Mouse (Mus musculus): ENCODE results near the gene Supt16. TPM values are rescaled to one million over a fixed set of nuclear protein-coding genes. Genes with fewer than 3 reads are reported as not detected.

Supt16 gene
- polyA plus RNA-seq, 2 experiments = 25.2 to 35.6 TPM

DNA sequence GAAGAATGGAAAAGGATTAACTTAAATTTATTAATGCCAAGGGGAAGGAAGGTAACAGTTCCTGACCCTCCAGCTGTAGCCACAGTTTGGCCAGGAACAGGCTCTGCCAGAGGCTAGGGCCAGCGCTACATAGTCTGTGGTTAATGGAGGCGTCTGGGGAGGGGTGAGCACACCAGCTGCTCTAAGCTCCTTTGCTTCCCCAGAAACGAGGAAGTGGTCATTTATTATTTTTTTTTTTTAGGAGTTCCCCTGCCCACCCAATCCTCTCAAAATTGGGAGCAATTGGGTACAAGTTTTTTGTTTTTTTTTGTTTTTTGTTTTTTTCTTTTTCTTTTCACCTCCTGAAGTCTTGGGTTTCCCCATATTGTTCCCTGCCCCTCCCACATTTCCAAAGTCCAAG, 925 bp upstream of the Supt16 start:
- no peaks in the 10 kb centered on the region for H3K27me3 ChIP-seq (ENCODE audit: control insufficient read depth, insufficient read depth, low read length)
- no peak for TF ChIP-seq EP300 (IDR thresholded peaks at IDR 0.05; ENCODE audit: low read depth)
- no peak for TF ChIP-seq CTCF (IDR thresholded peaks at IDR 0.05; ENCODE audit: low read depth)
- WGBS (ENCODE audit: insufficient replicate concordance) = 9% methylated on average over 3 of the region's 3 CpGs
- H3K36me3 ChIP-seq (replicated peaks; ENCODE audit: control insufficient read depth, insufficient read depth, low read depth) = peaks cover 28% of the 10 kb centered on the region
- H3K4me1 ChIP-seq (replicated peaks; ENCODE audit: control insufficient read depth in 2 of 2, insufficient read depth in 2 of 2, low read length in 1 of 2) = peaks cover 26 to 27% of the 10 kb centered on the region in 2 experiments
- peak overlapping the region; percentile 41 to 83; a peak in 3 of 4 replicates for H3K4me3 ChIP-seq (ENCODE audit: insufficient read depth in 1 of 2, low read depth in 2 of 2, low read length in 2 of 2)
- ATAC-seq (ENCODE audit: insufficient read depth) = no peak
- peak overlapping the region; percentile 93 for H3K4me2 ChIP-seq (ENCODE audit: low read depth)
- peak overlapping the region; percentile 86 for H3K27ac ChIP-seq
- no peak for DNase-seq (ENCODE audit: low read depth in 3 of 3, low spot score in 3 of 3)
- H3K9me3 ChIP-seq (ENCODE audit: control insufficient read depth, low read length) = no peaks in the 10 kb centered on the region
- H3K9ac ChIP-seq (replicated peaks) = peak overlapping the region; percentile 98

DNA sequence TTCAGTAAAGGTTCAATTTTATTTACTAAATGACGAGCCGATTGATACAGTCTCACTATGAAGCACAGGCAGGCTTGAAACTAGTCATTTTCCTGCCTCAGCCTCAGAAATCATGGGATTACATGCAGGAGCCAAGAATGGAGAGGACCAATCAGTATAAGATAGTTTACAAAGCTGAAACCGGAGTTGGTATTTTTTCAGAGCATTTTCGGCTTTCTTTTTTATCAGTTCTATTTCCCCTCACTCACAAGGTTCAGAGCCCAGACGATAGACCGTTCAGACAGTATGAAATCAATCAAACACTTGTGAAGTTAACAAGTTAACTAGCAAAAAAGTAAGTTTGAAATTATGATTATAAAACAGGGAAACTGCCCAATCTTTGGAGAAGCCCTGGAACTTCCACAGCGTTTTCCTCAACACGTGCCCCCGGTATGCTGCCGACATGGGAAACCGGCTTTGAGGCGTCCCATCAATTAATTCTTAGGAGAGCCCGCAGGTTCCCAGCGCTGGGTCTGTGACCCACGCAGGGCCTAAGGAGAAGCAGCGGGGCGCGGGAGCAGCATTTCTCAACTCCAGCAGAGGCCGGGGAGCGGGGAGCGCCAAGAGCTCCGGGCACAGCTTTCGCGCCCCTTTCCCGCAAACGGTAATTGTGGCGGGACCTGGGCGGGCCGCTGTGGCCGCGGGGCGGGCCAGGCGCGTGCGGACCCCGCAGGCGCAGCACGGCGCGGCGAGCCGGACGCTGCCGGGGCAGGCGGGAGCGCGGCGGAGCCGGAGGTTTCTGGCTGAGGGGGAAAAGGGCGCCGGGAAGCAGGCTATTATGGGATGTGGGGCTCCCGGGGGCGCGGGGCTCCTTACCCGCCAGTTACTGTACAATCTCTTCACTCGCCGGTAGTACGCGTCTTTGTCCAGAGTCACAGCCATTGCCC, 723 bp downstream of the Supt16 start:
- TF ChIP-seq CTCF (IDR thresholded peaks at IDR 0.05; ENCODE audit: low read depth) (no peak), EP300 (IDR thresholded peaks at IDR 0.05; ENCODE audit: low read depth) (no peak)
- peak; percentile 47 for ATAC-seq (ENCODE audit: insufficient read depth)
- WGBS (ENCODE audit: insufficient replicate concordance) = under 1% methylated on average over 58 of the region's 59 CpGs
- Histone ChIP-seq H3K9ac (replicated peaks) (peak overlapping the region; percentile 98), H3K27me3 (ENCODE audit: control insufficient read depth, insufficient read depth, low read length) (no peaks in the 10 kb centered on the region), H3K4me1 (replicated peaks; ENCODE audit: control insufficient read depth in 2 of 2, insufficient read depth in 2 of 2, low read length in 1 of 2) (peaks cover 30 to 33% of the 10 kb centered on the region in 2 experiments), H3K9me3 (ENCODE audit: control insufficient read depth, low read length) (no peaks in the 10 kb centered on the region), H3K36me3 (replicated peaks; ENCODE audit: control insufficient read depth, insufficient read depth, low read depth) (peaks cover 25% of the 10 kb centered on the region), H3K4me2 (ENCODE audit: low read depth) (peak overlapping the region; percentile 93), H3K4me3 (ENCODE audit: insufficient read depth in 1 of 2, low read depth in 2 of 2, low read length in 2 of 2) (peak overlapping the region; percentile 83 to 91), H3K27ac (peak overlapping the region; percentile 86)
- DNase-seq (ENCODE audit: low read depth in 3 of 3, low spot score in 3 of 3) = peak in 1 of 3 experiments; percentile 19

DNA sequence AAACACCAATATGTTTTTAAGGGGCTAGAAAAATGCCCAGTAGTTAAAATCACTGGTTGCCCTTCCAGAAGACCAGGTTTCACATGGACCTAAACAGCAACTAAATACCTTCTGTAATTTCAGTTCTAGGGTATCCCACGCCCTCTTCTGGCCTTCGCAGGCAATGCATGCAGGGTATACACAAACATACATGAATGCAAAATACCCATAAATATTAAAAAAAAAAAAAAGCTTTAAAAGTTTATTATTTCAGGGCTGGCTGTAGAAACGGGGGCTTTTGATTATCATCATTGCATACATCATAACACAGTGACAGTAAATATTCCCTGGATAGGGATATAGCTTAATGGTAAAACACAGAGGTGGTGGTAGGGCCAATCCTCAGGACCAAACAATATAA, 1.5 kb downstream of the Supt16 start:
- H3K4me3 ChIP-seq (ENCODE audit: insufficient read depth in 1 of 2, low read depth in 2 of 2, low read length in 2 of 2) = peak overlapping the region; percentile 83 to 91; a peak in 3 of 4 replicates
- no peak overlapping the region for H3K27ac ChIP-seq
- TF ChIP-seq CTCF (IDR thresholded peaks at IDR 0.05; ENCODE audit: low read depth) = peak; percentile 77
- TF ChIP-seq EP300 (IDR thresholded peaks at IDR 0.05; ENCODE audit: low read depth) = no peak
- ATAC-seq (ENCODE audit: insufficient read depth) (no peak), DNase-seq (ENCODE audit: low read depth in 3 of 3, low spot score in 3 of 3) (peak; percentile 59 to 73 (median 63))
- H3K9ac ChIP-seq (replicated peaks) = peak overlapping the region; percentile 98
- no peaks in the 10 kb centered on the region for H3K27me3 ChIP-seq (ENCODE audit: control insufficient read depth, insufficient read depth, low read length)
- peaks cover 19% of the 10 kb centered on the region for H3K36me3 ChIP-seq (replicated peaks; ENCODE audit: control insufficient read depth, insufficient read depth, low read depth)
- peak overlapping the region; percentile 93 for H3K4me2 ChIP-seq (ENCODE audit: low read depth)
- peaks cover 36 to 39% of the 10 kb centered on the region in 2 experiments for H3K4me1 ChIP-seq (replicated peaks; ENCODE audit: control insufficient read depth in 2 of 2, insufficient read depth in 2 of 2, low read length in 1 of 2)
- WGBS (ENCODE audit: insufficient replicate concordance) = 2% methylated on average over 3 of the region's 3 CpGs
- H3K9me3 ChIP-seq (ENCODE audit: control insufficient read depth, low read length) = no peaks in the 10 kb centered on the region

DNA sequence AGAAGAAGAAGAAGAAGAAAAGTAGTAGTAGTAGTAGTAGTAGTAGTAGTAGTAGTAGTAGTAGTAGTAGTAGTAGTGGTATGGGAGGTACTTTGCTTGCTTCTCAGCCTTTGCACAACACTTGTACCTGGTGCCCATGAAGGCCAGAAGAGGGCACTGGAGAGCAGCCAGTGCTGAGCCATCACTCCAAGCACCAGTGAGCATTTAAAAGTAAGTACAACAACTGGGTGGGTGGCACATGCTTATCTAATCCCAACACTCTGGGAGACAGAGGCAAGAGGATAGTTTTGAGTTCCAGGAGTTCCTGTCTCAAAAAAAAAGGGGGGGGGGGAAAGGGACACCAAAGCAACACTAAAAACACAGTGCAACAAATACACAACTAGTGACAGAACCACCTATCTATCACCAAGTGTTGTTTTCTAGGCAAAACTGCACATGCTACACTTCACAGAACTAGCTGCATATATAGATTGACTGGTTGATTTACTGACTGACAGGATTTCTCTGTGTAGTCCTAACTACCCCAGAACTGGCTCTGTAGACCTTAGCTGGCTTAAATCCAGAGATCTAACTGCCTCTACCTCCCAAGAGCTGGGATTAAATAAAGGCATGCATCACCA, 6.4 kb downstream of the Supt16 start:
- Histone ChIP-seq H3K9ac (replicated peaks) (no peak overlapping the region), H3K4me3 (ENCODE audit: insufficient read depth in 1 of 2, low read depth in 2 of 2, low read length in 2 of 2) (no peak overlapping the region), H3K36me3 (replicated peaks; ENCODE audit: control insufficient read depth, insufficient read depth, low read depth) (peaks cover 16% of the 10 kb centered on the region), H3K4me2 (ENCODE audit: low read depth) (peak overlapping the region; percentile 4), H3K9me3 (ENCODE audit: control insufficient read depth, low read length) (no peaks in the 10 kb centered on the region), H3K27ac (peak overlapping the region; percentile 60), H3K27me3 (ENCODE audit: control insufficient read depth, insufficient read depth, low read length) (no peaks in the 10 kb centered on the region), H3K4me1 (replicated peaks; ENCODE audit: control insufficient read depth in 2 of 2, insufficient read depth in 2 of 2, low read length in 1 of 2) (peaks cover 16 to 23% of the 10 kb centered on the region in 2 experiments)
- TF ChIP-seq EP300 (IDR thresholded peaks at IDR 0.05; ENCODE audit: low read depth) (no peak), CTCF (IDR thresholded peaks at IDR 0.05; ENCODE audit: low read depth) (peak; percentile 93)
- DNase-seq (ENCODE audit: low read depth in 3 of 3, low spot score in 3 of 3) (peak; percentile 68 to 76 (median 75)), ATAC-seq (ENCODE audit: insufficient read depth) (peak; percentile 83)

DNA sequence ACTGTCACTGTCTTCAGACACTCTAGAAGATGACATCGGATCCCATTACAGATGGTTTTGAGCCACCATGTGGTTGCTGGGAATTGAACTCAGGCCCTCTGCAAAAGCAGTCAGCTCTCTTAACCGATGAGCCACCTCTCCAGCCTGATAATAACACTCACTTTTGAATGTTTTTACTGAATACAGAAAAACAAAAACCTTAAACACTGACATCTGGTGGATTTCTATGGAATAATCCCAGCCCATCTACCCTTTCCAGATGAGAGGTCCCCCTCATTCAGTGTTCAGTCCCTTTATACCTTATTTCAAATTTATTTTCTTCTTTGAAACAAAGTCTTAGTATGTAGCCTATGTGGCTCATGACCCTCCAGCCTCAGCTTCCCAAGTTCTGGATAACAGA, 7.7 kb downstream of the Supt16 start:
- Histone ChIP-seq H3K4me1 (replicated peaks; ENCODE audit: control insufficient read depth in 2 of 2, insufficient read depth in 2 of 2, low read length in 1 of 2) (peaks cover 14 to 23% of the 10 kb centered on the region in 2 experiments), H3K4me3 (ENCODE audit: insufficient read depth in 1 of 2, low read depth in 2 of 2, low read length in 2 of 2) (no peak overlapping the region), H3K27ac (no peak overlapping the region), H3K9ac (replicated peaks) (no peak overlapping the region), H3K27me3 (ENCODE audit: control insufficient read depth, insufficient read depth, low read length) (no peaks in the 10 kb centered on the region), H3K9me3 (ENCODE audit: control insufficient read depth, low read length) (no peaks in the 10 kb centered on the region), H3K4me2 (ENCODE audit: low read depth) (no peak overlapping the region), H3K36me3 (replicated peaks; ENCODE audit: control insufficient read depth, insufficient read depth, low read depth) (peaks cover 16% of the 10 kb centered on the region)
- ATAC-seq (ENCODE audit: insufficient read depth) = no peak
- TF ChIP-seq CTCF (IDR thresholded peaks at IDR 0.05; ENCODE audit: low read depth) (no peak; the same call in 1 of the 2 replicates), EP300 (IDR thresholded peaks at IDR 0.05; ENCODE audit: low read depth) (no peak)
- DNase-seq (ENCODE audit: low read depth in 3 of 3, low spot score in 3 of 3) = no peak
- 56% methylated on average over 2 of the region's 2 CpGs for WGBS (ENCODE audit: insufficient replicate concordance)
